Mouse (Mus musculus): ENCODE results near the gene Pex19.
A peak's percentile ranks its signal among the peaks of the same experiment; 100 is the strongest.

Gene Pex19

DNA sequence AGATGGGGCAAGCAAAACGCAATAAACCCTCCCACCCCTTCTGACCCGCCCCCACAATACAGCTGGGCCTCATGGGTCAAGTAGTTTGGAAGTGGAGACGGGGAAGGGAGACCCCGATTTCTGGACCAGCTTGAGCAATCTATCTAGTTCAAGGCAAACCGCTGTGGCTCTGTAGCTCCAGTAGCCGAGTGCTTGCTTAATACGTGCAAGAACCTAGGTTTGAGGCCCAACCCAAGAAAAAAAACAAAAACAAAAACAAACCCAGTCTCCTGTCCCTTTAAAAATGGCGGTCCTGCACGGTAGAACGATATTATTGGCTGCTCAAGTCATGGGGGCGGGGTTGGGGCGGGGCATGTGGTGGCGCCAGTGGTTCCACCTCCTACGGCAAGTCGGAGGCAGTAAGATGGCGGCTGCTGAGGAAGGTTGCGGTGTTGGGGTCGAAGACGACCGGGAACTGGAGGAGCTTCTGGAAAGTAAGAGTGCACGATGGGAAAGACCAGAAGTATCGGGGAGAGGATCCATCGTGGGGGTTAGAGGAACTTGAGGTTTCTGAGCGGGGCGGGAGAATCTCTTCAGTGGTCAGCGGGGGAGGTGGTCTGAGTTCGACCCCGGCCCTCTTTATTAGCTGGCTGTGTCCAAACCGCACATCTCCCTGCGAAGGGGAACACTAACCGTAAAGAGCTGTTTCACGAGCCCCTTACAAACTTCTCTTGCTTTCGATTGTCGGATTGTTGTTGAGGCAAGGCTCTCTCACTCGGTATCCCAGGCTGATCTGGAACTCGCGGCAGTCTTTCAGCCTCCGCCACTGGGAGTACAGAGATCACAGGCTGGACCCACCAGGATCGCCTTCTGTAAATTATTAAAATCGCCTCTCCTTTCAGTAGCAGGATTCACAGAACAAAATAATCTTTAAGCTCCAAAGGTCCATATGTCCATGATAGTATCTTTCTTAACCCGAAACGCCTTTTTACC lies at the start of gene Pex19:
Gene Pex19 (plus strand): TSS at position 380 of the 972 bp plus-strand sequence.
- peak; percentile 95 for DNase-seq (ENCODE audit: low read depth, low spot score)

DNA sequence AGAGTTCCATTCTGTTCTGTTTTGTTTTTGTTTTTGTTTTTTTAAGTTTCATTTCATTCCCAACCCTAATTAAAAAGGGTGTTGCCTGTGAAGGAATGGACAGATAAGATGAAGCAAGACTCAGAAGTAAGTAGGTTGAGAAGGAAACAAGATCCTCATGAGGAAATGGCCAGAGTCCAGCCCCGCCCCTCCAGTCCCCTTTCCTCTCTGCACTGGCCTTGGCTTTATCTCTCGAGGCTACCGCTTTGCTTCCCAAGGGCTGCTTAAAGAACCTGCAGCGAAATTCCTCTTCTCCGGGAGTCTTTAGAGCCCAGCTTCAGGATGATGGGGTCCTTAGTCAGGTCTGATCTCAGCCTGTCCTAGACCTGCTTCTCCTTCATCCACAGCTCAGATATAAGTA lies 48.6 kb upstream of the Pex19 start:
- no peak for DNase-seq (ENCODE audit: low read depth, low spot score)

DNA sequence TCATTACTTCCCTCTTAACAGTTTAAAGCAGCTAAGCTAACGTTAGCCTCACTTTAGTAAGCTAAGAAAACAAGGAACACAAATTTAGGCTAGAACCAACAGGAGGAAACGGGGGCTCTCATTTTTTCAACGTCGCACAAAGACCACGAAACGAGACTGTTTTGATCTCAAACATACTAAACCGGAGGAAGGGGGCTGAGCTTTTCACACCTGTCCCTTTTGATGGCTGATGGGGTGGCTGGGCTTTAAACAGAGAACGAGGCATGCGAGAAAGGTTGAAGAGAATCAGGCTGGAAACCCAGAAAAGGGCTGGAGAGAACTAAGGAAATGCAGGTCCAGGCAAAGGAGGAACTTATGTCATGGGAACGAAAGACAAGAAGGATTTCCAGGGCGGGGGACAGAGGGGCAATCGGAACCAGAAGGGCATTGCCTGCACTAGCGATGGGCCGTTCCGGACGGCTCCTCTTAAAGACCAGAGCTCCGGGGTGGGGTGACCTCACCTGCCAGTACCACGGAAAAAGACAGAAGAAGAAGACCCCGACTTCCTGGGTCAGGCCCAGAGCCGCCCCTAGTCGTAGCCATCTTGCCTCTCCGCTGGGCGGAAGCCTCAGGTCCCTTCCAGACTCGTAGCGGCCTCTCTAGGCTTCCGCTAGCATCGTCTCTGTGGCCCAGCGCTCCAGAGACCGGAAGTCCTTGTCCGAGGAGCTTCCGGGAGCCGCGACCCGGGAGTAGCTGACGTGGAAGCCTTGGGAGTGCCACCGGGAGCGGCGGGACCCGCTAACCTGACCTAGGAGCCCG lies 44.3 kb upstream of the Pex19 start, which contains the start of the genes Copa and Ncstn:
Gene Copa (plus strand): TSS at position 429 of the 798 bp plus-strand sequence.
Gene Ncstn (minus strand): TSS at position 695 of the 798 bp plus-strand sequence.
- peak; percentile 95 for DNase-seq (ENCODE audit: low read depth, low spot score)

DNA sequence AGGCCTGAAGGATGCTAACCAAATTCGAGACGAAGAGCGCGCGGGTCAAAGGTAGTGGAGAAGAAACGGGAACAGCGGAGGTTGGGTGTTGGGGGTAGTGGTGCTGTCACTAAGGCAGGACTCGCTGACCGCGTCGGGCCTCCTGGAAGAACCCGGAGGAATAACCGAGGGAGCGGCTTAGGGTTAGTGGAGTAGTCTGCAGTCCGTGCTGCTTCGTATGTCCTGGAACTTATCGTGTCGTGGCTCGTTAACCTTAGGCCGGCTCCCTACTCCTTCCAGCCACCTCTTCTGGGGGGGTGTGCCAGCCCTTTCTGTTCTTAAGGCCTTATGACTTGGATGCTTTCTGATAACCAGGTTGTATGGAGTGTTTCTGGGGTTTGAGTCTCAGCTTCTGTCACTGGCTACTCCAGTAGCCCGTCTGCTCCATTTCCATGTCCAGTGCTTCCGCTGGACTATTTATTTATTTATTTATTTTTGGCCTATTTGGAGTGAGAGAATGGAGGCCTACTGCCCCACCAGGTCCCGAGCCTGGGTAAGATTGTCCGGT lies 43.6 kb upstream of the Pex19 start:
- DNase-seq (ENCODE audit: low read depth, low spot score): no peak

DNA sequence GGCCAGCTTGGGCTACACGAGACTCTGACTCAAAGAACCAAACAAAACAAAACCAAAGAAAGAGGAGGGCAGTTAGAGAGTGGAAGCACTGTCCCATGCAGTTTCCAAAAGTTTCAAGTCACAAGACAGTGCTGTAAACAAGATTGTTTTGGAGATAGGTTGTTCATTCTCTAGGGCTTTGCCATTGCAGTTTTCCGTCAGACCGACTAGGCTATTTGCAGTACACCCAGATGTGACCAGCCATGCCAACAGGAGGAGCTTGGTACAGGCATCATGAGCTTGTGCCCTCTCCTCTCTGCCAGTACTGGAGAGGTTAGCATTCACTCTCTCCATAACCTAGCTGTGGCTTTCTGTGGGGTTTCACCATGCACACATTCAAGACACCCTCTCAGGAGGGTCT lies 33.0 kb upstream of the Pex19 start:
- DNase-seq (ENCODE audit: low read depth, low spot score): no peak

DNA sequence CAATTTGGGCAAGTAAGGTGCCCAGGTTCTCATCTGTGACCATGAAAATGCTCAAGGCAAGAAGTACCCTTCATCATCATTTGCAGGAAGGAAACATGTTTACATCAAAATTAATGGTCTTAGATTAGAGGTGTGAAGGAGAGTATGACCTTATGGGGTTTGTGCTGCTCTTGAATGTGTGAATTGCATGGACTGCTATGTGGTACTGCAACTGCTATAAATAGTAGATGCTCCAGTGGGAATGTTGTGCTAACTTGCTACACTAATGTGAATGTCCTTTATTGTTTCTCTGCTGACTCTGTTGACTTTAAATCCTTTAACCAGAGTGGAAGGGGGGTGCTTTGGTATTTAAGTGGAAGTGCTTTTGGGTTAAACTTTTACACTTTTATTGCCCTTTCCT lies 32.3 kb upstream of the Pex19 start:
- DNase-seq (ENCODE audit: low read depth, low spot score): no peak

DNA sequence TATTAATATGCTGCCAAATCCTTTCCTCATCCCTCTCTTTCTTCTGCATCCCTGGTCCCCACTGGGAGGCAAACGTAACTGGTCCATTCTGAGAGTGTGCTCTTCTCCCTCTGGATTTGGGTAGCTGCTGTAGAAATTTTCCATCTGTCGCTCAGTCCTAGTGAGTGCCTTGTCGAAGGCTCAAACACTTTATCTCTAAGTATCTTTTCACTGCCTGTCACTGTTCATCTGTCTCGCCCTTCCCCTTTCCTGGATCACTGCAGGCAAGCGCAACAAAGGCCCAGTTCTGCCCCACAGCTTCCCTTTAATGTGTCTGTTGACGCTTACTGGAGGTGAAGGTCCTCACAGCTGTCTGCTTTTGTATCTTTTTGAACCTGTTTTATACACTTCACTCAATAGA lies 31.4 kb upstream of the Pex19 start:
- no peak for DNase-seq (ENCODE audit: low read depth, low spot score)

DNA sequence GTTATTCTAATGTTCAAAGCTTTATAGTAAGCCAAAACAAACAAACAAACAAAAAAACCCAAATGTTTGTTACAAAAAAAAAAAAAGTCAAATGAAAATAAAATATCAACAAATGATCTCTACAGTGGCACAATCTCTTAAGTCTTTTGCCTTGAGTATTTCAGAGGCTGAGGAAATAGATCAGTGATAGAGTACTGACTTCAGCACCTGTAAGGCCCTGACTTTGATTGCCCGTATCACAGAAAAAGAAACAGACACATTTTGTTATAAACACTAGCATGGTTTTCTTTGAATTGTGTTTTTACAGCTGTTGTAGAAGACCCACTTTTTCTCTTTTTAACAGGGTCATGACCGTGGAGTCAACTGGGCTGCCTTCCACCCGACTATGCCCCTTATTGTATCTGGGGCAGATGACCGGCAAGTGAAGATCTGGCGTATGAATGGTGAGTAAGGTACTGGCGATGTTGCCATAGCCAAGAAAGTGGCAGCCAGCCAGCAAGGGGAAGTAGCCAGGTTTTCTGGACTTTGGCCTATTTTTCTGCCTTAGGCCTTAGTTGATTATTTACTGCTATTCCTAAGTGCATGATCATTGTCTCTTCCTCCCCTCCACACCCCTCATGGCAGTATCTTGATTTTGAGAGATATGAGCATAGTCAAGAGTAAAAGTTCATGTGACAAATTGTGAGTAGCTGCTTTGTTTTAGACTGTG lies 27.1 kb upstream of the Pex19 start:
- no peak for DNase-seq (ENCODE audit: low read depth, low spot score)

DNA sequence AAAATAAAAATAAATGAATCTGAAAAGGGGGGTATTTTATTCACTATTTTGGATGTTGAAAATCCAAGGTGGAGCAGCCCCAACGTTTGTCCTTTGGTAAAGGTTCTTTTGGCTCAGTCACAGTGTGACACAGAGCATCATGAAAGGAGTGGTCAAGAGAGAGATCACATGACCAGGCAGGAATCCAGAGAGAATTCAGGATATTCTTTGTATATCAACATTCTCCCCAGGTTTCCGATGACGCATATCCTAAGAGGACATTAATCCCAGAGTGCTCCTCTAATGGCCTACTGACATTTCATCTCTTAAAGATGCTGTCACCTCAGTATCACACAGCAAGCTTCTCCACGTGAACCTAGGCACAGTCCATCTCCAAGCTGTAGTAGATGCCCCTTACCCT lies 22.9 kb upstream of the Pex19 start:
- DNase-seq (ENCODE audit: low read depth, low spot score): no peak

DNA sequence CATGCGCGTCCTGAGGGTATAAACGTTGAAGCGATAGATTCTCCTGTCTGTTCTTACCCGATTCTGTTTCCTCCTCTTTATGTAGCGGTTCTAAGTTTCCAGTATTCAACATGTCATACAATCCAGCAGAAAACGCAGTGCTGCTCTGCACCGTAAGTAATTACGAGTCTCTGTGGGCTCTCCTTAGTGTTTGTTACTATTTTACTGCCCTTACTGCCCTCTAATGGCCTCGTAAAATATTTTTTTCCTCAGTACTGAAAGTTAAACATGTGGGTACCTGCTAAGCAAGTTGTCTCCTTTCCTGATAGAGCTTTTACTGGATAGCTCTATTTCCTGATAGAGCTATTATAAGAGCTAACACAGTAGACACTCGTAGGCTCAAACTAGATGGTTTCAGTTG lies 21.5 kb upstream of the Pex19 start:
- no peak for DNase-seq (ENCODE audit: low read depth, low spot score)

DNA sequence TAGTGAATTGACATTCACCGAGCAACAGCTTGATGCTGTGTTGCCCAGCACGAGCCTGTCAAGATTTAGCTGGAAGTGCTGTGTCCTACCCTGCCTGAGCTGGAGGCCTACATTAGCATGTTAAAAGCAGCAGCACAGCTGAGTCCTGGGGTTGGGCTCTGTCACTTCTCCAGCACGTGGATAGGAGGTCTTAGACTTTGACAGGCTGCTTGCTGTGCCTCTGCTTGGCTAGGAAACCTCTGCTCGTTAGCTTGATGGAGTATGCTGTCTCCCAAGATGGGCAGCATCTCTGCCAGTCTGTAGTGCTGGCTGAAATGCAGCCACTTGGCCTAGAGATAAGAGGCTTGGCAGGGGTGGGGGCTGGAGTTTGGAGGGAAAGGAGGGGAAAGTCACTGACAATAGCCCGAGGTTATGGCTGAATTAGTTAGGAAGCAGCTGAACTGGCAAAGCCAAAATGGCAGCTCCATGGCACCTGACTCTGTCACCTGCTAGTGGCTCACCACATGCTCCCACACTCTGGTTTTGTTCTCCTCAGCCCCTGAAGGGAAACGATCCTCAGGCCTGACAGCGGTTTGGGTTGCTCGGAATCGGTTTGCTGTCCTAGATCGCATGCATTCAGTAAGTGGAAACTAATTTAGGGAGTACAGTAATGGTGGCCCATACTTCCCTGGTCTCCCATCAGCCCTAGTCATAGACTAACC lies 18.6 kb upstream of the Pex19 start:
- DNase-seq (ENCODE audit: low read depth, low spot score): no peak

DNA sequence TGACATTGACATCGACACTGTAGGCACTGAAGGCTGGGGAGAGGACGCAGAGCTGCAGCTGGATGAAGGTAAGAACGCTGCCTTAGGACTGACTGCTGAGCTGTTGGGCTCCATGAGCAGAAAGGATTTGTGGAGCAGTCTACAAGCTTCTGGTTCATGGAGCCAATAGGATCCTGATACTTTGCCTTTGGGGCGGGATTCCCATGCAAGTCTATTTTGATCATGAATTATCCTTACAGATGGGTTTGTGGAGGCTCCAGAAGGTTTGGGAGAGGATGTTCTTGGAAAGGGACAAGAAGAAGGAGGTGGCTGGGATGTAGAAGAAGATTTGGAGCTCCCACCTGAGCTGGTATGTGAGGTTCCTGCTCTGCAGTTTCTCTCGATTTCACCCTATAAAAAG lies 9.6 kb upstream of the Pex19 start:
- no peak for DNase-seq (ENCODE audit: low read depth, low spot score)

DNA sequence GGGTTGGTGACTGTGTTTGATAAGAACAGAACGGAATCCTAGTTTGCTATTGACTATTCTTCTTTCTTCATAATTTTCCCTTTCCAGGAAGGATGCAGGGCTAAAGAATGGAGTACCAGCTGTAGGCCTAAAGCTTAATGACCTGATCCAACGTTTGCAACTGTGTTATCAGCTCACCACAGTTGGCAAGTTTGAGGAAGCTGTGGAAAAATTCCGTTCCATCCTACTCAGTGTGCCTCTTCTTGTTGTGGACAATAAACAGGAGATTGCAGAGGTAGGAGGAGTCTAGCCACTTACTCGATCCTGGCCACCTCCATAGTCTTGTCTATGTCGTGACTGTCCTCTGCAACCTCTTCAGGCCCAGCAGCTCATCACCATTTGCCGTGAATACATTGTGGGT lies 7.5 kb upstream of the Pex19 start:
- no peak for DNase-seq (ENCODE audit: low read depth, low spot score)

DNA sequence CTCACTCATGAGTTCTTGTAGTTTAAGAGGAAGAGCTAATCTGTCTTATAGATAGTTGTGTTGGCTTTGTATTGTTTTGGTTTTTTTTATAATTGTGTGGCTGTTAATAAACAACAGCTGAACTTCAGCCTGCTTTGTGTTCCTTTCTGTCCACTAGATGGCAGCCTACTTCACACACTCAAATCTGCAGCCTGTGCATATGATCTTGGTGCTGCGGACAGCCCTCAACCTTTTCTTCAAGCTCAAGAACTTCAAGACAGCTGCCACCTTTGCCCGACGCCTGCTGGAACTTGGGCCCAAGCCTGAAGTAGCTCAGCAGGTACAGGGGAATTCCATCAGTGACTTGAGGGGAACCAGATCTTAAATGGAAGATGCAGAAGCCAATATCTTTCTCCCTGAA lies 6.8 kb upstream of the Pex19 start:
- peak; percentile 69 for DNase-seq (ENCODE audit: low read depth, low spot score)

DNA sequence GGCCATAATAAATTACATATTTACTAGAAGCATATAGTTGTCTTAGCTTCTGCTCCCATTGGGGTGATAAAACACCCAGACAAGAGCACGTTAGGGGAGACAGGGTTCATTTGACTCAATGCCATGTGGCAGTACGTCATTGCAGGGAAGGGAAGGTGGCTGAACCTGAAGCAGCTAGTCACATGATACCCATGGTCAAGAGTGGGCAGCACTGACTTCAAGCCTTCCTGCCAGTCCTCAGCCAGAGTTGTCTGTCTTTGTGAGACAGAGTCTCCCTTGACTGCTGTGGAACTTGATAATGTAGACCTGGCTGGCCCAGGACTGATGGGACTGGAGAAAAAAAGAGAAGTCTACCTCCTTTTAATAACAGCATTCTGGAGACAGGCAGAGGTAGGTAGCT lies 3.9 kb upstream of the Pex19 start:
- no peak for DNase-seq (ENCODE audit: low read depth, low spot score)

DNA sequence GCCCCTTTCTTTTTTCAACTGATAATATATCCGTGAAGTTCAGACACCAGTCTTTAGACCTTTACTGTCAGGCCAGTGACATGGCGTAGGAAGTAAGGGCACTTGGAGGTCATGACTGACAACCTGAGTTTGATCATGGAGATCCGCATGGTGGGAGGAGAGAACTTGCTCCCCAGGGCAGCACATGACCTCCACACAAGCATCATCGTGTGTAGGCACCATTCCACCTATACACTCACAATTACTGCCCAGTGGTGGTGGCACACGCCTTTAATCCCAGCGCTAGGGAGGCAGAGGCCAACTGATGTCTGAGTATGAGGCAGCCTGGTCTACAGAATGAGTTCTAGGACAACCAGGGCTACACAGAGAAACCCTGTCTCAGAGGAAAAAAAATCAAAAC lies 2.0 kb upstream of the Pex19 start:
- no peak for DNase-seq (ENCODE audit: low read depth, low spot score)

DNA sequence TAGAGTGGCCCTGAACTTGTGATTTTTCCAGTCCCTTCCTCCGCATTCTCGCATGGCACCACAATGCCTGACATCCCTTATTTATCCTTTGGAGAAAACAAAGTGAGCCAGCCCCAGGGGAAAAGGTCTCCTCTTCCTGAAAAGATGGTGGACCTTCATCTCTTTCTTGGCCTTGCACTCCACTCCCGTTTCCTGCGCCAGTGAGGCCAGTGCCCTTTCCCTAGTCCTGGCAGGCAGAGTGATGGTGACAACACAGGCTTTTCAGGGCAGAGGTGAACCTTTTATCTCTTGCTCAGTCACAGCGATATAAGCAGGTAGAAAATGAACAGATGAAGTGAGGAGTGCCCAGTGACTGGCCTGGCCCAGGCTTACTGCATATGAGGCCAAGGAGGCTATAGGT lies 932 bp downstream of the Pex19 start:
- peak; percentile 15 for DNase-seq (ENCODE audit: low read depth, low spot score)

DNA sequence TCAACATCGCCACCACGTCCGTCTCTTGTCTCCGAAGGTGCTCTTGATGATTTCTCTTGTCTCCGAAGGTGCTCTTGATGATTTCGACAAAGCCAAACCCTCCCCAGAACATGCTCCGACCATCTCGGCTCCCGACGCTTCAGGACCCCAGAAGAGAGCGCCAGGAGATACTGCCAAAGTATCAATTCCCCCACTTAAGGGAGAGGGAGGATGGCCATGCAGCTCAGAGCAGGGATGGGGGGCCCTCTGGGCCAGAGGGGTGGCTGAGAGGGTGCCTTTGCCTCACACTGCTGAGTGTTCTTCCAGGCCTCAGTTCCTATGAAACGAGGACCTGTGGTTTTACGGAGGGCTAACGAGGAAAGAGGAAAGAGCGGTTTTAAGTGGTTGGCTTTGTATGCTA lies 2.0 kb downstream of the Pex19 start:
- no peak for DNase-seq (ENCODE audit: low read depth, low spot score)

DNA sequence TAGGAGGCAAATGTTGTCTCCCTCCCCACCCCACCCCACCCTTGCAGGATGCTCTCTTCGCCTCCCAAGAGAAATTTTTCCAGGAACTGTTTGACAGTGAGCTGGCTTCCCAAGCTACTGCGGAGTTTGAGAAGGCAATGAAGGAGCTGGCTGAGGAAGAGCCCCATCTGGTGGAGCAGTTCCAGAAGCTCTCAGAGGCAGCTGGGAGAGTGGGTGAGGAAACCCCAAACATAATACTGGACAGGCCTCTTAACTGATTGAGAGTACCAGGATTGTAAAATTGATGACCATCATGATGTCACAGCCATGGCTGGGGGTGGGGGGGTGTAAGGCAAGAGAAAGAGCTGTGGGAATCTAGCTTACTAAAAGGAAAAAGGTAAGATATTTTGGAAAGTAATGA lies 2.6 kb downstream of the Pex19 start:
- DNase-seq (ENCODE audit: low read depth, low spot score): no peak

DNA sequence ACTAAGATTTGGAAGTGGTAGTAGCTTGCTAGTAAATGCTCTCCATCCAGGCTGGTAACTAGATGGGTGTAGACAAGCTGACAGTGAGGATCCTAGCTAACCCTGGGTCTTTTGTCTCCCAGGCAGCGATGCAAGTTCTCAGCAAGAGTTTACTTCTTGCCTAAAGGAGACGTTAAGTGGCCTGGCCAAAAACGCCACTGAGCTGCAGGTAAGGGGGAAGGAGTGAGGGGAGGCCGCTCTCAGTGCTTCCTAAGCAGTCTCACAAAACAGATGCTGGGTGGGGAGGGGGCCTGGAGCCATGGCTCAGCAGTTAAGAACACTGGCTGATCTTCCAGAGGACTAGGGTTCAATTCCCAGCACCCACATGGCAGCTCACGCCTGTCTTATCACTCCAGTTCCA lies 3.2 kb downstream of the Pex19 start:
- no peak for DNase-seq (ENCODE audit: low read depth, low spot score)

DNA sequence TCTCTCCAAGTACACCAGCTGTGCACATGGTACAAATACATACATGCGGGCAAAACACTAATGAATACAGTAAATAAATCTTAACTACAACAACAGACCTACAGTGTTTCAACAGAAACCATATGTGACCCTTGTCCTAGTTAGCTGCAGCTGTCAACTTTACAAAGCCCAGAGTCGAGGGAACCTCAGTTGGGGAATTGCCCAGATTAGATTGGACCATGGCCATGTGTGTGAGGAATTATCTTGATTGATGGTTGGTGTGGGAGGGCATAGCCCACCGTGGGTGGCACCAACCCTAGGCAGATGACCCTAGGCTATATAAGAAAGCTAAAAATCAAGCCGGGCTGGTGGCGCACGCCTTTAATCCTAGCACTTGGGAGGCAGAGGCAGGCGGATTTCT lies 5.8 kb downstream of the Pex19 start:
- no peak for DNase-seq (ENCODE audit: low read depth, low spot score)
